Mouse (Mus musculus): ENCODE data around the gene Dync2li1.

GRCm38 (mm10) chr17:84601805-84602204, 24.5 kb upstream of the Dync2li1 start:
- TF ChIP-seq POLR2A (IDR thresholded peaks at IDR 0.05; ENCODE audit: borderline replicate concordance, extremely low read depth, insufficient read depth, insufficient read length, poor library complexity, severe bottlenecking) (no peak), CTCF (IDR thresholded peaks at IDR 0.05; ENCODE audit: borderline replicate concordance, extremely low read depth, insufficient read depth, insufficient read length) (no peak)

Data from brain, embryonic 14.5 days (tissue).